Mouse (Mus musculus): ENCODE measurements around the gene Bloc1s2.
A peak's percentile ranks its signal among the peaks of the same experiment; 100 is the strongest.
"Not testable (repeated sequence)": the region's sequence is repeated elsewhere in the genome, so short reads cannot be mapped to it uniquely, and the experiment has no call there.

The Bloc1s2 gene

DNA sequence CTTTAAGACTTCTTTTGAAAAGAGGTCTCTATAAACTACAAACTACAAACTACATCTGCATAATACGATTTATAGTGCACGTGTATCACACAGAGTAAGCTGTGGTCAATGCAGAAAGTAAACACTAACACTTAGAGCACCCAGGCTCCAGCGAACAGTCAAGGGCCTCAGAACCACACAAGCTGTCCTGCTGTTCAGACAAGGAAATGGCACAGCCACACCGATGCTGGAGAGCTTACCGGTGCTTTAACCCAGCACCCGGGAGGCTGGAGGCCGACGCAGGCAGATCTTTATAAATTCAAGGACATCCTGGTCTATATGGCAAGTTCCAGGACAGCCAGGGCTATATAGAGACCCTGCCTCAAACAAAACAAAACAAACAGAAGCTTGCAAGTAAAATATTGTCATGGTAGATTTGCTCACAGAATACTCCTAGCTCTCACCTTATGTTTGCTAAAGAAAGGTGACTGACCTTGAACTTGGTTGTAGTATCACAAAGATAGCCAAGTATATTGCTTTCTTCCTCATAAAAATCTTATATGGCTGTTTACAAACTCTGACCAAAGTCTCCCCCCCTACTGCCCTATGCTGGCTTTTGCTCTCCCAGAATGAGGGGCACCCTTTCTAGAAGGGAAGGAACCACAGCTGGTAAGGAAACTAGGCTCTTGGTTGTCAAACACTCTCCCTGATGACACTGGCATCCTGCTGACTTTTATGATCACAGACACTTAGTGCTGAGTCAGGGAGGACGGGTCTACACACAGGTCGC is 18.3 kb downstream of the Bloc1s2 start:
- no peak for DNase-seq (ENCODE audit: low read depth)

DNA sequence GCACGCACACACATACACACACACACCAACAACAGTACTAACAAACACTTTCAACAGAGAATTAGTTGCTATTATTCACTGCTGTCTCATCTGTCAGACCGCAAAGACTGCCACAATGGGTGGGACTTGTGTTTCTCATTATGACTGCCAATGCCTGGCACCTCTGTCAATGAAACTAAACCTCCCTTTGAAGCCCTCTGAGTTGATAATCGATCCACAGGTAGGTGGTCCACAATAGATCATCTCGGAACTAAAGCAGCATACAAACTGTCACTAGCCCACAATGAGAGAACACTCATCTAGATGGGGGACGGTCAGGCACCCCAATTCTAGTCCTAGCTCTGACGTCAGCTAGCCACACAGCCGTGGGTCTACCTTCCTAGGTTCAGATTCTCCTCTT is 25.1 kb downstream of the Bloc1s2 start:
- DNase-seq (ENCODE audit: low read depth), result no peak

DNA sequence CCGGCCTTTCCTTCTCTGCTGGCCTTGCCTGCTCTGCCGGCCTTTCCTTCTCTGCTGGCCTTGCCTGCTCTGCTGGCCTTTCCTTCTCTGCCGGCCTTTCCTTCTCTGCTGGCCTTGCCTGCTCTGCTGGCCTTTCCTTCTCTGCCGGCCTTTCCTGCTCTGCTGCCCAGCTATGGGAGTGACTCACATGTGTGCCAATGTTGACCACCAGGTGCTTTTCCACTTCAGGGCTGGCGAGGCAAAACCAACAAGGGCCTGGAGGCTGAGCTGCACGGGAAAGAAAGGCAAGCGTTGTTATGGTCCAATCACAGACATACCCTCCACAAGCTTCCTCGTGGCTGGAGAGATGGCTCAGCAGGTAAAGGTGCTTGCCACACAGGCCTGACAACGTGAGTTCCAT is 25.6 kb downstream of the Bloc1s2 start:
- not testable (repeated sequence) for DNase-seq (ENCODE audit: low read depth)

GRCm38 (mm10) chr19:44117793-44118192 is 28.5 kb downstream of the Bloc1s2 start:
- DNase-seq (ENCODE audit: low read depth), result no peak

DNA sequence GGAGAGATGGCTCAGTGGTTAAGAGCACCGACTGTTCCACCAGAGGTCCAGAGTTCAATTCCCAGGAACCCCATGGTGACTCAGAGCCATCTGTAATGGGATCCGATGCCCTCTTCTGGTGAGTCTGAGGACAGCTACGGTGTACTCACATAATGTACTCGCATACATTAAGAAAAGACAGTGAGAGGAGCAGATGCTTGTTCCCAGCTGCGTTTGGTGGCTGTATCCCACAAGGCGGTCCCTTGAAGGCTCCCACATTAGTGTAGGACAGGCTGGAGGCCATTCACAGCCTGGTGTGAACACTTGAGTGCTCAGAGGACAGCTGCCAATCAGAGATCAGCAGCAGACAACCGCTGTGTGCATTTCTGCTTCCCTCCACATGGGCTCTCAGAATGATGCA is 34.5 kb downstream of the Bloc1s2 start:
- DNase-seq (ENCODE audit: low read depth), result peak; percentile 10

DNA sequence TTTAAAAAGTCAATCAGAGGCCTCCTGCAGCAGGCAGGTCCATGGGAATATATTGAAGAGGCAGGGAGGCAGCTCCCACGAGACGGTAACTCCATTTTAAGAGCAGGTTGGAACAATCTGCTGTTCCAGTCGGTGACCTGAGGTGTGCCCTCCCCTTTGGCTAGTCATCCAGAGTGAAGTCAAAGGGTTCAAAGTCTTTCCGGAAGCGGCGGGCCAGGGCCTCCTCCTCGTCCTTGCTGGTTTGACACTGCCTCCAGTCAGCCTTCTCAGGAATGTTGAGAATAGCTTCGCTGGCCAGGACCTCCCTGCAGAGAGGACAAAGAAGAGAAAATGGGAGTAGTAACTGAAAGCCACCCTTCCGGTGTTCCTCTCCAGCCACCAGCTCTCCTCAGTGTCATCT is 35.9 kb downstream of the Bloc1s2 start:
- no peak for DNase-seq (ENCODE audit: low read depth)

DNA sequence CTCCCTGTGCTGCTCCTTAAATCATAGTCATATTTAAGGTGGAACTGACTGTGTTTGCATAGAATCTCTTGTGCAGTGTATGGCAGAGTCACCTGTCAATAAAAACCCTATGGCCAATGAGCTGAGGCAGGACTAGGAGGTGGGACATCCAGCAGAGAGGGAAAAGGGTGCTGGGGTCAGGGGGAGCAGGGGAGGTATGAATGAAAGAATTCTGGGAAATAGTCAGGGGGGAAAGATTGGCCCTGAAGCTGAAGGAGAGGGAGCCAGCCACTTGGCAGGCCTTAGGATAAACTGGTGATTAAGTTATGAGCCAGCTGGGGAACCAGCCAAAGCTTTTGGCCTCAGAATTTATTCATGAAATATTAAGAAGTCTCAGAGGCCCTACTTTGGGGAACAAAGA is 37.2 kb downstream of the Bloc1s2 start:
- no peak for DNase-seq (ENCODE audit: low read depth)

DNA sequence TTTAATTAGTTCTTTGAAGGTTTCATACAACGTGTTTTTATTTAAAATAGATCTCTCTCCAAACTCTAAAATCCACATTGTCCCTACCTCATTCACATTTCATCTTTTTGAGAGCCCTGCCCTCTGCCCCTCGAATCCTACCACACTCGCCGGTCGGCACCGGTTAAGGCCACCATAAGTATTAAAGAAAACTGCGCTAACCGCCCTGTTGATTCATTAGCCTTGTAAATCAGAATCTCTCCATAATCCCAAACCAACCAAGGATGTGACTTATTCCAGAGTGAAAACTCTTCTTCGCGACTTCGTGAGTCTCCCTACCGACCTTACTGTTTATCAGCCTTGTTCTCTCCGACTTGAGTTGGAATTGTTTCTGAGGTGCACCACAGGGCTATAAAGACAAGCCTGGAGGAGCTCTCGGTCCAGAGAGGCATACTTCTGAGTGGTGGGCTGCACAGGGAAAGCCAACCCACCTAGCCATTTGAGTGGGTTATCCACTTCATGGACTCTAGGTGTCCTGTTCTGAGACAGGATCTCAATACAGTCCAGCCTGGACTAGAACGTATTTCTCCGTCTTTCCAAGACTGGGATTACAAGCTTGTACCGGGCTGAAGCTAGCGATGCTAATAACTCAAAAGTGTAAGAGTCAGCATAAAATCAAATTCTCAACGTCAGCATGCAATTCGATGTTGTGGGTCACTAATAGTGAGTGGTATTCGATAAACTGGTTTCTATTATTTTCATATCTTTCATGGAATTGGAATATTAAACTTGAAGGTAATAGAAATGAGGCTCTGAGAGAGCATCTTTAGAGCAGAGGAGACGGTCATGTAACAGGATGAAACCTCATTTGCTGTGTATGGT is 38.4 kb downstream of the Bloc1s2 start:
- DNase-seq (ENCODE audit: low read depth), result peak; percentile 22

GRCm38 (mm10) chr19:44106831-44107660 is 39.2 kb downstream of the Bloc1s2 start, which contains the start of gene Chuk:
TSS of gene Chuk (minus strand) at chr19:44107480.
- peak; percentile 94 for DNase-seq (ENCODE audit: low read depth)

DNA sequence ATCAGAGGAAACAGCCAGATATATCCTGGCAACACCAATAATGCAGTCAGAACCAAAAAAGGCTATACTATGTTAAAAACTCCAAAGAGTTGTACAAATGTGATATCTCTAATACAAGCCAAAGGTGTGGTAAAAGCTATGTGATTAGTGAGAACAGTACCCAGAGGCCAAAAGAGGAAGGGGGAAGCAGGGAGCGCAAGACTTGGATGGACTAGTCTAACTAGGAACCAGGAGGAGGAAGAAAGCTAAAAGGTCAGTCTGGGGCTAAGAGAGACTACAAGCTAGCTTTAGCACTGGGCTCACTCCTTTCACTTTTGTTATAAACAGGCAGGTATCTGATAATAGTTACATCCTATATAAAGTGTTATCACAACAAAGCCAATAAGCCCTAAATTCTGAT is 41.9 kb downstream of the Bloc1s2 start:
- DNase-seq (ENCODE audit: low read depth), result no peak

GRCm38 (mm10) chr19:44103001-44103400 is 43.2 kb downstream of the Bloc1s2 start:
- no peak for DNase-seq (ENCODE audit: low read depth)

GRCm38 (mm10) chr19:44100840-44101239 is 45.4 kb downstream of the Bloc1s2 start:
- DNase-seq (ENCODE audit: low read depth), result no peak

Data from naive thymus-derived CD4-positive, alpha-beta T cell, adult 2 months (primary cell).